Mouse (Mus musculus): ENCODE data around the gene Tspyl2.
A peak's percentile ranks its signal among the peaks of the same experiment; 100 is the strongest.
"Not testable (repeated sequence)": the region's sequence is repeated elsewhere in the genome, so short reads cannot be mapped to it uniquely, and the experiment has no call there.

Gene Tspyl2

DNA sequence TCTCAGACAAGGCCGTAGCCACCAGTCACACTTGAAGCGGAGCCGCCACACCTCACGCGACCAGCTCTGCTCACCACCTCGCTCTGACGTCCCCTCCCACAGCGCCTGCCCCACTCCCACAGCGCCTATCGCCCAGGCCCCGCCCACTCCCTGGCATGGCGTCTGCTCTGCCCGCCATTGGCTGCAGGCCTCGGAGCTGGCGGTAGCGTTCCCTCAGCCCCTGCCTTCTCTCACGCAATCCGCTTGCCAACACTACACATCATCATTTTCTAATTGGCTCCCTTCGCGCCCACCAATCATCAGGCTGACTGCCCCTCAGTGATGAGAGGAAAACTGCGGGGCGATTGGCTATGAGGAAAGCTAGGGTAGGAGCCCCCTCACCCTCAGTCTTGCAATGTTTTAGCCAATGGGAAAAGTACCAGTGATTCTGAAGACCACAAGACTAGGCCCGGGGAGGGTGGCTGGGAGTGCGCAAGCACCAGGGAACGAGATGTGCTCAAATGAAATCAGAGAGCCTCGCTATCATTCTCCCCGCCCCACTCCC is at the start of gene Tspyl2:
Gene Tspyl2, minus strand, starts transcription at position 68 of the 544 bp plus-strand sequence.
- DNase-seq (ENCODE audit: low spot score) = peak; percentile 93

DNA sequence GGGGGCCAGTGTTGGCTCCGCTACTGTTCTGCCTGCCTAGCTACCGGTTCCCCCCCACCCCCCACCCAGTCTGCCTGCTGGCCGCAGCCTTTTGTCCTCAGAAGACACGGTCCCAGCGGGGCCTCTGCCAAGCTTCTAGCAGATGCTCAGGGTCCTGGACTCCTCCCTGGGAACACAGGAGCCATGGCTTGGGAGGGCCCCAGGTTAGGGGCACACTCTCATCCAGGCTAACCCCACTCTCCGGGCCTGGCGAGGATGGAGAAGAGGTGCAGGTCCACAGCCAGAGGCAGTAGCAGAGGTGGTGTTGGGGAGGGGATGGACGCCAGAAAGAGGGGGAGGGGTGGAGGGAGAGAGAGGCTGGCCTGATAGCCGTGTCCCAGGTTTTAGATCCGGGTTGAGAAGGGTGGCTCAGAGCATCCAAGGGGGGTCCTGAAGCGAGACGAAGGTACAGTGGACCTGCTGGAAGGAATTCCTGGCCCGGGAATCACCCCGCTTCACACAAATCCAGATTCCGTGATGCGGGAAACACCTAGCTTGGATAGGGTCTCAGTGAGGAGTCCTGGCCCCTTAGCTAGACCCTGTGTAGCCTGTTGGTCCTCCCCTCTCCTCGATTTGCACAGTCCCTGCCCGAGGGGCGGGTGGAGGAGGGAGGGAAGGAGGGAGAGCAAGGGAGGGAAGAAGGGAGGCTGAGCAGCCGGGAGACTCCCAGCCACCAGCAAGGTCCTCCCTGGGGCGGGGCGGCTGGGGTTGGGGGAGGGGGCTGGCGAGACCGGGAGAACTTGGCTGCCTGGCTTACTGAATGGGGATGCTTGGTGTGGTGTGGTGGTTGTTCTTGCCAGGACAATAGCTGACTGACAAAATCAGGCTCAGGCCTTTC is 26.4 kb upstream of the Tspyl2 start, which contains the start of gene Gpr173:
Gene Gpr173, minus strand, starts transcription at position 308 of the 877 bp plus-strand sequence.
- DNase-seq (ENCODE audit: low spot score) = peak; percentile 49

GRCm38 (mm10) chrX:152368054-152368396 is 25.8 kb upstream of the Tspyl2 start:
- no peak for DNase-seq (ENCODE audit: low spot score)

- no peak for DNase-seq (ENCODE audit: low spot score)
Measured at GRCm38 (mm10) chrX:152366418-152366817, 24.2 kb upstream of the Tspyl2 start.

GRCm38 (mm10) chrX:152352553-152353153 is 10.4 kb upstream of the Tspyl2 start:
- DNase-seq (ENCODE audit: low spot score) = no peak

DNA sequence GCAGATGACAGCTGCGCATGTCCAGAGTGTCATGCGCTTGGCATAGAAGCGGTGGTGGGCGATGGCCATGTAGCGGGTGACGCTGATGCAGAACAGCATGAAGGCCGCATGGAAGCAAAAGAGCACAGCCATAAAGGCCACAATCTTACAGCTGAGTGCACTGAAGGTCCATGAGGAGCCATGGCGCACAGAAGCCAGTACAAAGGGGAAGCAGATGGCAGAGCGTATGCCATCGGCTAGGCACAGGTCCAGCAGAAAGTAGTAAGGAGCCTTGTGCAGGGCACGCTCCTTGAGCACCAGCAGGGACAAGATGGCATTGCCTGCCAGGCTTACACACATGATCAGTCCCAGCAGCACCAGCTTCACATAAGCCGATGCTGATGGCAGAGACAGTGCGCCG is 4.8 kb upstream of the Tspyl2 start:
- DNase-seq (ENCODE audit: low spot score) = no peak

DNA sequence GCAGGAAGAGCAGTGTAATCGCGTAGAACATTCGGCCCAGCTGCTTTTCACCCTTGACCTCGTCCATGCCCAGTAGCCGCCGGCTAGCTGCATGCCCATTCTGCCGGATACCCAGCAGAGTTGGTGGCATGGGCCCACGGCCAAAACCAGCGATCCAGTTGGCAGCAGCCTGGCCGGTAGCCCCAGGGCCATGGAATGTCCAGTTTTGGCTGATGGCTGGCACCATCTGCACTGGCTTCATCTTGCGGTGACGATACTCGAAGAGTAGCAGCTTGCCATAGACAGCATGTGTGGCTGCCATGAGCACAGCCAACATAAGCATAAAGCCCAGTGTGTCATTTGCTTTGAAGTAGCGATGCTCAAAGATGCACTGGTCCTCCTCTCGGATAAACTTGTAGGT is 4.4 kb upstream of the Tspyl2 start:
- no peak for DNase-seq (ENCODE audit: low spot score)

- no peak for DNase-seq (ENCODE audit: low spot score)
Measured at GRCm38 (mm10) chrX:152342903-152343302, 678 bp upstream of the Tspyl2 start.

DNA sequence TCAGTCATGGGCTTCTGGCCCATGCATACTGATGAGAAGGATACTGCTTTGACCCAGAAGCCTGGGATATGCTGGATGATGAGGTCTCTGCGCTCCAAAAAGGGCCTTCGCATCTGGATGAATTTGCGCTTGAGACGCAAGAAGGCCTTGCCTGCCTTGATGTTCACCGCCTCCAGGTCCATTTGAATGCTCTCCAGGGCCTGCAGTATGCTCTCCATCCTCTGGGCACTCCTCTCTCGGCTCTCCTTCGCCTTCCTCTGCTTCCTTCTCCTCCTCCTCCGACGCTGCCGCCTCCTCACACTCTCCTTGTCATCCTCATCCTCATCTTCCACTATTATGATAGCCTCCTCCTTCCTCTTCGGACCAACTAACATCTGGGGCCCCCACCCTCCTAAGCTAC is 729 bp downstream of the Tspyl2 start:
- no peak for DNase-seq (ENCODE audit: low spot score)

DNA sequence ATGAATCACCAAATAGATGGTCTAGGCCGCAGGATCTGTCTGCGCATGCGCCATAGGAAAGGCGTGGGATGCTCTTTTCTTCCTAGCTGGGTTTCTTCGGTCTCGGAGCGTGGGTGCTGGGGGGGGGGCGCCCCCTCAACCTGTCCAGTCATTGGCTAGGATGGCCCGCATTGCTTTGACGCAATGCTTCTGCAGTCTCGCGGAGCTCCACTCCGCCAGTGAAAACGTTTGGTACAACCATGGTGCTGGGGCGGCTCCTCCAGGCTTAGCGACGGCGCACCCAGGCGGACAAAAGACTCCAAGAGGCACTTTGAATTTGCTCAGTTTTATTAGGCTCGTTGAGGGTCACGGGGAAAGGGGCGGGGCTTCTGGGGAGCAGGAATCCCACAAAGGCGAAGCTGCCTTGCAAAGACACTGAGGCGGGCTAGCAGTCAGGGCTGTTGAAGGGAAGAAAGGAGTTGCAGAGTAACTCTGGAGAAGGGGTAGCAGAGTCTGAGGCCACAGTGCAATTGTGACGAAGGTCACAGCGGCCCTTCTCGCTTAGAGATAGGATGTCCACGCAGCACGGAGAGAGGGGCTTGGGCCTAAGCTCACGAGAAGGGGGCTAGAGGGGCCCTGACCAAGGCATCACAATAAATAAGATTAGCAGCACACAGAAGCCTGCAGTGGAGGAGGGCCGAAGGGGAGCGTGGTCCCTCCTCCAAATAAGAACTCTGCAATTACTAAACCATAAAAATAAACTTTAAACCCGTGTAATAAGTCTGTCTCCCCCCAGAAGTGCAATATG is 5.5 kb downstream of the Tspyl2 start:
- peak; percentile 91 for DNase-seq (ENCODE audit: low spot score)

DNA sequence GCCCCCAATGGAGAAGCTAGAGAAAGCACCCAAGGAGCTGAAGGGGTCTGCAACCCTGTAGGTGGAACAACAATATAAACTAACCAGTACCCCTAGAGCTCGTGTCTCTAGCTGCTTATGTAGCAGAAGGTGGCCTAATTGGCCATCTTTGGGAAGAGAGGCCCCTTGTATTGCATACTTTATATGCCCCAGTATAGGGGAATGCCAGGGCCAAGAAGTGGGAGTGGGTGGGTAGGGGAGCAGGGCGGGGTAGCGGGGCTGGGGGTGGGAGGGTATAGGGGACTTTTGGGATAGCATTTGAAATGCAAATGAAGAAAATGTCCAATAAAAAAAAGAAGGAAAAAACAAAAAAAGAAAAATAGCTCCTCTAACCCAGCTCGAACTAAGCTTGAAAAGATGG is 6.1 kb downstream of the Tspyl2 start:
- not testable (repeated sequence) for DNase-seq (ENCODE audit: low spot score)

- not testable (repeated sequence) for DNase-seq (ENCODE audit: low spot score)
Measured at GRCm38 (mm10) chrX:152329400-152329799, 12.8 kb downstream of the Tspyl2 start.

- DNase-seq (ENCODE audit: low spot score) = no peak
Measured at GRCm38 (mm10) chrX:152327689-152328052, 14.6 kb downstream of the Tspyl2 start.

- DNase-seq (ENCODE audit: low spot score) = peak; percentile 75
Measured at GRCm38 (mm10) chrX:152326996-152327688, 15.1 kb downstream of the Tspyl2 start, which contains the start of gene Kantr. Gene Kantr (minus strand): TSS chrX:152327495.

GRCm38 (mm10) chrX:152323584-152323983 is 18.6 kb downstream of the Tspyl2 start:
- DNase-seq (ENCODE audit: low spot score) = no peak

DNA sequence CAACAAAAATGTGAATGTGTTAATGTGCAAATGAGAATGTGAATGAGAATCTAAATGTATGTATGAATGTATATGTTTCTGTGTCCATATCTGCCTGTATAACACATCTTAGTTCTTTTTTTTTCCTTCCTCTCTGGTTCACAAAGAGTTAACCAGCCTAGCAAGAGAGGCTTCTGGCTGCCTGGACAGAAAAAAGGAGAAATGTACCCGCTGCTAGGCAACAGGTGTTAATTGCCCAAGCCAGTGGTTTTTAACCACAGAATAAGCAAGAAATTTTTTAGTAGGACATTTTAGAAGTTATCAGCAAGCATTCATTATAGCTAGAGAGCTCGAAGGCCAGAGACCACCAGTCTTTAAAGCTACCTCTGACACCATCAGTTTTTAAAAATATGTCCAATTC is 19.4 kb downstream of the Tspyl2 start:
- no peak for DNase-seq (ENCODE audit: low spot score)

- no peak for DNase-seq (ENCODE audit: low spot score)
Measured at GRCm38 (mm10) chrX:152320535-152320934, 21.7 kb downstream of the Tspyl2 start.

- DNase-seq (ENCODE audit: low spot score) = peak; percentile 6
Measured at GRCm38 (mm10) chrX:152307942-152308341, 34.3 kb downstream of the Tspyl2 start.

DNA sequence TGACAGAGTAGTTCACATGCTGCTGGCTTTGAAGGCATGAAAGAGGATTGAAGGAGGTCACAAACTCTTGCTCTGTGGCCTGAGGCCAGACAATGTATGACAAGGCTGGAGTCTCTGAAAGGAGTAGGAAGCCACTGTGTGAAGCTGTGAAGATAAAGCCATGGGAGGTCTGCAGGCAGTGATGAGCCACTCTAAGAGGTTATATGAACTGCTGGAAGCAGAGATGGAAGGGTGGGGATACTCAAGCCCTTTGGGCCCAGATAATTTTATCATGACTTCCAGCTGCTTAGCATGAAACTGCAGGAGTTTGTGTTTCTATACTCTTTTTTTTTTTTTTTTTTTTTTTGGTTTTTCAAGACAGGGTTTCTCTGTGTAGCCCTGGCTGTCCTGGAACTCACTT is 34.9 kb downstream of the Tspyl2 start:
- DNase-seq (ENCODE audit: low spot score) = no peak

GRCm38 (mm10) chrX:152306224-152306623 is 36.0 kb downstream of the Tspyl2 start:
- DNase-seq (ENCODE audit: low spot score) = no peak

DNA sequence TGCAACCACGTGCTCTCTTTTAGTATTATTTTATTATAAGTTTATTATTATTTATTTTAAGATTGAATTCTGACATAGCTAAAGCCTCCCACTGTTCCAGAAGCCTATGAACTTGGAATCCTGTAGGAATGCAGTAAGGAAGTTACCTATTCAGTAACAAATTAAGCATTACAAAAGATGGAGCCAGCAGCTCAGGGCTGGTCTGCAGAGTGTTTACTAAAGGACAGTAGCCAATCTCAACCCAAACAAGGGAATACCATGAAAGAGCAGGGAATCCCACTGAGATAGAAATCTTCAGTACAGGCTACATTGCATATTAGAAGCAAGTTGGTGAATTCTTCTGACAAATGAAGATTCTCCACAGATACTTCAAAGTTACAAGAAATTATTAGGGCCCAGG is 55.2 kb downstream of the Tspyl2 start:
- DNase-seq (ENCODE audit: low spot score) = not testable (repeated sequence)

All from ovary, adult 18-20 months (tissue).